Mouse (Mus musculus) limb, embryonic 12.5 days (tissue): ENCODE measurements around the gene Krtap5-4. TPM values are rescaled to one million over a fixed set of nuclear protein-coding genes. Genes with fewer than 3 reads are reported as not detected.
A peak's percentile ranks its signal among the peaks of the same experiment; 100 is the strongest.
"Not testable (repeated sequence)": the region's sequence is repeated elsewhere in the genome, so short reads cannot be mapped to it uniquely, and the experiment has no call there.

Experiments used
- ATAC-seq: fragments of 200-750 bp; cut with Nextera tagmentation; 2 replicates; pipeline ENCODE4 v1.8.0; 2017; ENCODE audit warnings: low read depth, moderate TSS enrichment; ENCODE audit not compliant: insufficient number of reproducible peaks, insufficient read depth, low FRiP score, low TSS enrichment
- H3K27ac ChIP-seq: fragments of 300-500 bp; sonication (generic); 2 replicates; pipeline ENCODE4 v1.5.1; 2016; ENCODE audit warnings: mild to moderate bottlenecking, moderate library complexity
- H3K27me3 ChIP-seq: fragments of 300-500 bp; sonication (generic); 2 replicates; pipeline ENCODE4 v1.6.1; 2016; ENCODE audit warnings: mild to moderate bottlenecking, moderate library complexity
- H3K36me3 ChIP-seq: fragments of 300-500 bp; sonication (generic); 2 replicates; pipeline ENCODE4 v1.6.1; 2016; ENCODE audit warnings: mild to moderate bottlenecking, moderate library complexity
- H3K4me1 ChIP-seq: fragments of 300-500 bp; sonication (generic); replicated peaks from 2 replicates; pipeline ENCODE4 v1.6.1; 2016
- H3K4me2 ChIP-seq: fragments of 300-500 bp; sonication (generic); 2 replicates; pipeline ENCODE4 v1.6.1; 2016; ENCODE audit warnings: mild to moderate bottlenecking, moderate library complexity
- H3K4me3 ChIP-seq: fragments of 300-500 bp; sonication (generic); replicated peaks from 2 replicates; pipeline ENCODE4 v1.5.1; 2016; ENCODE audit warnings: mild to moderate bottlenecking
- H3K9ac ChIP-seq: fragments of 300-500 bp; sonication (generic); replicated peaks from 2 replicates; pipeline ENCODE4 v1.6.1; 2016; ENCODE audit warnings: mild to moderate bottlenecking, moderate library complexity
- H3K9me3 ChIP-seq: fragments of 300-500 bp; sonication (generic); 2 replicates; pipeline ENCODE4 v1.6.1; 2016; ENCODE audit warnings: mild to moderate bottlenecking, moderate library complexity
- WGBS: fragments of 180-500 bp; shearing (Covaris S2); methylation state at CpG from one replicate; pipeline ENCODE4 v1.1.7; 2016; 5-methylcytosine and 5-hydroxymethylcytosine counted together
- polyA plus RNA-seq: library from polyadenylated mRNA; unstranded; fragments of >200 nt; fragmentation: Nextera tagmentation; extraction: Ambion mirVana; gene quantifications from 2 replicates; pipeline ENCODE4 v1.2.1, GENCODE M21; 2016

The Krtap5-4 gene
- polyA plus RNA-seq, 1 experiment from 2014 or later, result not detected

- Histone ChIP-seq H3K4me2 (no peak overlapping the region), H3K36me3 (no peaks in the 10 kb centered on the region), H3K4me1 (peaks cover 24% of the 10 kb centered on the region), H3K27me3 (no peaks in the 10 kb centered on the region), H3K9ac (no peak overlapping the region), H3K4me3 (no peak overlapping the region), H3K27ac (peak overlapping the region; percentile 82; the same call in 1 of the 2 replicates), H3K9me3 (no peaks in the 10 kb centered on the region)
- WGBS, result 81% methylated on average over 6 of the region's 6 CpGs
- ATAC-seq, result no peak
Observed at GRCm38 (mm10) chr7:142322641-142323040, 19.3 kb downstream of the Krtap5-4 start.

GRCm38 (mm10) chr7:142323396-142324117, 20.2 kb downstream of the Krtap5-4 start:
- Histone ChIP-seq H3K9ac (no peak overlapping the region), H3K9me3 (no peaks in the 10 kb centered on the region), H3K4me2 (no peak overlapping the region), H3K27ac (peak overlapping the region; percentile 82; the same call in 1 of the 2 replicates), H3K36me3 (no peaks in the 10 kb centered on the region), H3K27me3 (no peaks in the 10 kb centered on the region), H3K4me3 (no peak overlapping the region), H3K4me1 (peaks cover 24% of the 10 kb centered on the region)
- WGBS, result 74% methylated on average over 12 of the region's 12 CpGs
- no peak for ATAC-seq

GRCm38 (mm10) chr7:142326714-142327445, 23.5 kb downstream of the Krtap5-4 start:
- H3K27me3 ChIP-seq, result no peaks in the 10 kb centered on the region
- H3K4me3 ChIP-seq, result no peak overlapping the region
- no peak for ATAC-seq
- H3K9me3 ChIP-seq, result no peaks in the 10 kb centered on the region
- no peak overlapping the region for H3K9ac ChIP-seq
- no peaks in the 10 kb centered on the region for H3K36me3 ChIP-seq
- 45% methylated on average over 9 of the region's 9 CpGs for WGBS
- H3K27ac ChIP-seq, result no peak overlapping the region
- H3K4me1 ChIP-seq, result peaks cover 11% of the 10 kb centered on the region
- no peak overlapping the region for H3K4me2 ChIP-seq

- H3K4me2 ChIP-seq, result no peak overlapping the region
- no peaks in the 10 kb centered on the region for H3K9me3 ChIP-seq
- no peak overlapping the region for H3K9ac ChIP-seq
- H3K27ac ChIP-seq, result no peak overlapping the region
- H3K36me3 ChIP-seq, result no peaks in the 10 kb centered on the region
- no peak overlapping the region for H3K4me3 ChIP-seq
- H3K27me3 ChIP-seq, result no peaks in the 10 kb centered on the region
- ATAC-seq, result no peak
- 52% methylated on average over 3 of the region's 3 CpGs for WGBS
- H3K4me1 ChIP-seq, result peaks cover 19% of the 10 kb centered on the region
Observed at GRCm38 (mm10) chr7:142328507-142328906, 25.2 kb downstream of the Krtap5-4 start.

- Histone ChIP-seq H3K36me3 (no peaks in the 10 kb centered on the region), H3K4me1 (peaks cover 28% of the 10 kb centered on the region), H3K27ac (0 out of 2 replicates have a peak overlapping the region, but pooled peaks have one; percentile 12), H3K4me3 (no peak overlapping the region), H3K9me3 (no peaks in the 10 kb centered on the region), H3K9ac (no peak overlapping the region), H3K4me2 (no peak overlapping the region), H3K27me3 (no peaks in the 10 kb centered on the region)
- no peak for ATAC-seq
- 41% methylated on average over 9 of the region's 9 CpGs for WGBS
Observed at GRCm38 (mm10) chr7:142330271-142330724, 26.9 kb downstream of the Krtap5-4 start.

GRCm38 (mm10) chr7:142331281-142331680, 27.9 kb downstream of the Krtap5-4 start:
- Histone ChIP-seq H3K9ac (no peak overlapping the region), H3K36me3 (no peaks in the 10 kb centered on the region), H3K27me3 (no peaks in the 10 kb centered on the region), H3K4me3 (no peak overlapping the region), H3K4me1 (peaks cover 28% of the 10 kb centered on the region), H3K9me3 (no peaks in the 10 kb centered on the region), H3K27ac (no peak overlapping the region), H3K4me2 (no peak overlapping the region)
- no peak for ATAC-seq
- WGBS, result 79% methylated on average over 4 of the region's 4 CpGs

- Histone ChIP-seq H3K4me1 (peaks cover 28% of the 10 kb centered on the region), H3K27ac (peak overlapping the region; percentile 66; the same call in 1 of the 2 replicates)
- not testable (repeated sequence) for H3K4me3 ChIP-seq, ATAC-seq, H3K9me3 ChIP-seq, H3K36me3 ChIP-seq, H3K9ac ChIP-seq, H3K27me3 ChIP-seq, H3K4me2 ChIP-seq
- WGBS, result 31% methylated on average over 5 of the region's 9 CpGs
Observed at GRCm38 (mm10) chr7:142332741-142333140, 29.4 kb downstream of the Krtap5-4 start.

GRCm38 (mm10) chr7:142334246-142334645, 30.9 kb downstream of the Krtap5-4 start:
- Histone ChIP-seq H3K4me3 (no peak overlapping the region), H3K27me3 (no peaks in the 10 kb centered on the region), H3K9ac (no peak overlapping the region), H3K27ac (no peak overlapping the region), H3K9me3 (no peaks in the 10 kb centered on the region), H3K4me2 (no peak overlapping the region), H3K36me3 (no peaks in the 10 kb centered on the region), H3K4me1 (peaks cover 28% of the 10 kb centered on the region)
- 3% methylated on average over 3 of the region's 3 CpGs for WGBS
- ATAC-seq, result peak; percentile 68

- WGBS, result 86% methylated on average over 8 of the region's 8 CpGs
Observed at GRCm38 (mm10) chr7:142335151-142335550, 31.8 kb downstream of the Krtap5-4 start.

GRCm38 (mm10) chr7:142340269-142340970, 37.1 kb downstream of the Krtap5-4 start:
- no peaks in the 10 kb centered on the region for H3K36me3 ChIP-seq
- H3K27ac ChIP-seq, result 0 out of 2 replicates have a peak overlapping the region, but pooled peaks have one; percentile 12
- 51% methylated on average over 10 of the region's 10 CpGs for whole genome bisulfite sequencing
- no peaks in the 10 kb centered on the region for H3K27me3 ChIP-seq
- no peak for ATAC-seq
- H3K9me3 ChIP-seq, result no peaks in the 10 kb centered on the region
- H3K4me1 ChIP-seq, result peaks cover 10% of the 10 kb centered on the region; the same call in 1 of the 2 replicates
- H3K4me3 ChIP-seq, result no peak overlapping the region
- H3K4me2 ChIP-seq, result no peak overlapping the region
- H3K9ac ChIP-seq, result no peak overlapping the region

More at GRCm38 (mm10) chr7:142335151-142335550, 31.8 kb downstream of the Krtap5-4 start:
- no peaks in the 10 kb centered on the region for H3K9me3 ChIP-seq
- H3K27me3 ChIP-seq, result no peaks in the 10 kb centered on the region
- no peaks in the 10 kb centered on the region for H3K36me3 ChIP-seq
- no peak for ATAC-seq
- no peak overlapping the region for H3K4me3 ChIP-seq
- H3K27ac ChIP-seq, result no peak overlapping the region
- H3K4me2 ChIP-seq, result no peak overlapping the region
- H3K4me1 ChIP-seq, result peaks cover 25% of the 10 kb centered on the region
- no peak overlapping the region for H3K9ac ChIP-seq
